ENCODE assay signal across 11 mouse cellular contexts in the genomic region with DNA sequence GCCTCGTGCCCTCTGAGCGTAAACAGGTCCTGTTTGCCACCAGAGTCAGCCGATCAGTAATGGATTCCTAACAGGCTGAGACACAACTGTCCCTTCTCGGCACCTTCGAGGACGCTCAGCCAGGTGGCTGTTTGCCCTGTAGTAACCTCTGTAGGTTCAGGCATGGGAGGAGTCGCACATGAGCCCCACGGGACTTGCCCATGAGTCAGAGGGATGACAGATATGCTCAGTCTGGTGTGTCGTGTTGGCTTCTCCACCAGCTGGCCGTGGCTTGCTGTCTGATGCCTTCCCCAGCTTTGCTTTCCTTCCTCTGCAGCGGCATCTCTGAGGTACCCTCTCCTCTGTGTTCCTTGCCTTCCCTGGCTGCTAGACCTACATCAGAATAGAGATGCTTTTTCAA. TPM values are rescaled to one million over a fixed set of nuclear protein-coding genes. Genes with fewer than 3 reads are reported as not detected.
DNase-seq lines count a peak whose midpoint lies in the region; ATAC-seq and TF ChIP-seq lines count a peak whose summit lies in the region.
"Had no signal": no experiment of that assay in that cellular context is flagged by ENCODE, and none has a peak within 500 bp of the region (broad histone marks: within the 10 kb centered on the region; RNA-seq: fewer than 3 reads in every experiment).

No protein-coding gene starts in this region.

- TF ChIP-seq POLR2A in bone marrow macrophage, adult 2 months (IDR thresholded peaks at IDR 0.05; ENCODE audit: borderline replicate concordance, low read depth, low read length), result no peak

- H3K27me3 ChIP-seq in kidney, embryonic 16.5 days (ENCODE audit: insufficient read depth, low read length), result no peaks in the 10 kb centered on the region
- H3K27me3 ChIP-seq: forebrain, embryonic 15.5 days; lung, embryonic 15.5 days had no signal

- no peak for TF ChIP-seq CTCF in bone marrow macrophage, adult 2 months (IDR thresholded peaks at IDR 0.05; ENCODE audit: low read depth, low read length)

- H3K36me3 ChIP-seq in kidney, embryonic 16.5 days (ENCODE audit: insufficient read depth, low read length), result no peaks in the 10 kb centered on the region
- H3K36me3 ChIP-seq: lung, embryonic 15.5 days had no signal

- WGBS in kidney, embryonic 16.5 days, result 35% methylated on average over 11 of the region's 11 CpGs

- no peaks in the 10 kb centered on the region for H3K9me3 ChIP-seq in kidney, embryonic 16.5 days (ENCODE audit: low read length)
- H3K9me3 ChIP-seq: forebrain, embryonic 15.5 days; lung, embryonic 15.5 days had no signal

- peaks cover 24% of the 10 kb centered on the region for H3K4me1 ChIP-seq in kidney, embryonic 16.5 days (ENCODE audit: insufficient read depth, low read length)
- peaks cover 57% of the 10 kb centered on the region for H3K4me1 ChIP-seq in bone marrow macrophage, adult 2 months (ENCODE audit: control insufficient read depth, insufficient read depth, low read length)

- no peak overlapping the region for H3K9ac ChIP-seq in kidney, embryonic 16.5 days (replicated peaks; ENCODE audit: low read length)
- H3K9ac ChIP-seq: forebrain, embryonic 15.5 days; lung, embryonic 15.5 days had no signal

- H3K4me2 ChIP-seq in kidney, embryonic 16.5 days (replicated peaks; ENCODE audit: low read depth, low read length), result no peak overlapping the region
- H3K4me2 ChIP-seq: forebrain, embryonic 15.5 days; lung, embryonic 15.5 days had no signal

- H3K27ac ChIP-seq in kidney, embryonic 16.5 days (ENCODE audit: low read length), result no peak overlapping the region
- peak overlapping the region; percentile 39 for H3K27ac ChIP-seq in bone marrow macrophage, adult 2 months (ENCODE audit: insufficient read depth, low read depth, low read length)
- H3K27ac ChIP-seq: forebrain, embryonic 15.5 days; lung, embryonic 15.5 days had no signal

- peak; percentile 73 for ATAC-seq in kidney, embryonic 16.5 days (ENCODE audit: low FRiP score, low TSS enrichment)
- no peak for ATAC-seq in erythroid progenitor cell, adult 5-6 weeks (replicated peaks; ENCODE audit: low FRiP score, poor library complexity, severe bottlenecking)
- ATAC-seq: forebrain, embryonic 15.5 days had no signal

- no peak overlapping the region for H3K4me3 ChIP-seq in kidney, embryonic 16.5 days (ENCODE audit: low read length)
- no peak overlapping the region for H3K4me3 ChIP-seq in bone marrow macrophage, adult 2 months (ENCODE audit: insufficient read depth, low read length)
- H3K4me3 ChIP-seq: forebrain, embryonic 15.5 days; lung, embryonic 15.5 days had no signal

- no peak for DNase-seq in kidney, postnatal 25 days
- peak; percentile 87 for DNase-seq in CD4-positive helper T cell, adult 2 months (ENCODE audit: low read depth, low spot score)
- peak; percentile 68 to 77 for DNase-seq in spleen, adult 18-20 months
- no peak for DNase-seq in embryo, embryonic 10.5 days (ENCODE audit: low spot score)
- no peak for DNase-seq in kidney, postnatal 10 days
- DNase-seq: kidney, postnatal 4 days had no signal

RNA-seq across cellular contexts. Expression of gene Abcg1, which starts 9.6 kb away (rescaled TPM):
- 8.5 and 9.2 TPM in 2 replicates for polyA plus RNA-seq in kidney, embryonic 16.5 days (2015; fragmentation: Nextera tagmentation; extraction: Ambion mirVana)
- polyA plus RNA-seq in bone marrow macrophage, adult 2 months (2012; ENCODE audit: insufficient read depth, insufficient read length, missing spikeins), result 56.3 and 61.5 TPM in 2 replicates
- total RNA-seq in erythroid progenitor cell, adult 5-6 weeks (2015; ENCODE audit: low replicate concordance), result 6.5 and 6.7 TPM in 2 replicates
- 3.6 and 9.9 TPM in 2 replicates for total RNA-seq in erythroid progenitor cell, adult 5-6 weeks (2017; ENCODE audit: low replicate concordance)

Comparison
In these comparisons a context has a peak if more than half of its experiments do, and no peak if none do; other contexts are left out.
1. DNase-seq: peak in CD4-positive helper T cell, adult 2 months (single experiment) and spleen, adult 18-20 months (2 of 2); none in kidney, postnatal 25 days (0 of 2), embryo, embryonic 10.5 days (single experiment) and kidney, postnatal 10 days (single experiment).